Mouse (Mus musculus): ENCODE measurements around the gene Bhlha9.

Bhlha9 gene

DNA sequence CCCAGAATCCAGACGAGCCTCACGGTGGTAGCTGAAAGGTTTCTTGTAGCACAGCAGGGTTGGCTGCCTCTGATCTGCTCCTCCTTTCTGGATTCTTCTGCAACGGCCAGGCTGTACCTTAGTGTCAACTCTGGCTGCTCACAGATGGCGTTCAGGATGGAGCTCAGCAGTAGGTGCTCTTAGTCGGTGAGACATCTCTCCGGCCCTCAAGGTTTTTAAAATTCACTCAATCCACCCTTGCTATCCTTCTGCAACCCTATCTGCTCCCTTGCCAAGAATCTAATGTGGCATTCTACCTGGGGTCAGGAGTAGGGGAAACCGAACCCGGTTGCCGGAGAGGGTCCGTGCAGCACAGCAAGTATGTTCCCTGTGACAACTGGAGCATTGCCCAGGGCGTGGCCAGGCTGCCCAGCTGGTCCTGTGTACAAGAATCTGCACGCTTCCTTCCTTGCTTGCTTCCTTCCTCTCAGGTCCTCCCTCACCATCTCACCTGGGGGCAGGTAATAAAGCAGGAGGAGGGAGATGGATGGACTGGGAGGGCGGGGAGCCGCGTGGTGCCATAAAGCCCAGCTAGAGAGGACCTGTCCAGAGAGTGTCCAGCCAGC, at the start of gene Bhlha9:
Gene Bhlha9, plus strand, starts transcription at position 600 of the 605 bp plus-strand sequence.
- DNase-seq (ENCODE audit: extremely low spot score, low spot score) = no peak

DNA sequence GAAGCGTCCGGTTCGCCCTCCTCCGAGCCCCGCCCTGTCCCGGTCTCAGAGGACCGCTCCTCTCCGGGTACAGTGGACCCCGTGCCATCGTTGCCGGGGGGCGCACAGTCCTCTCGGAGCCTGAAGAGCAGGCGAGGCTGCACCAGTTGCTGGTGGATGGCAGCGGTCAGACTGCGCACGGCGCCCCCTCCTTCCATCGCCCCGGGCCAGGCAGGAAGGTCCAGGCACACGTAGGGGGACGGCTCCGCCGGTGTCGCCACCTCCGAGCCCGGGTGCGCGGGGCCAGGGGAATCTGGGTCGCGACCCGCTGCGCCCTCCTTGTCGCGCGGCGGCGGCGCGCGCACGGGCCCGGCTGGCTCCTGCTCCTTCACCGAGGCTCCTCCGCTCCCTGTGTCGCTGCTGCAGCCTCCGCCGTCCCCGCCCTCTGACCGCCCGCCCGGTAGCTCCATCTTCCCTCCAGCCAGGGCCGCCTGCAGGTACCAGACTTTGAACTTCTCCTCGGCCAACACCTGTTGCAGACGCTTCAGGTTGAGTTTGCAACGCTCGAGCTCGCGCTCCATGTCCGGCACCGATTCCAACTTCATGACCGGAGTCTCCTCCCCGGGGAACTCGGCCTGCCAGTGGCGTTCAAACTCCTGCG, 49.6 kb upstream of the Bhlha9 start:
- DNase-seq (ENCODE audit: extremely low spot score, low spot score) = peak; percentile 65

DNA sequence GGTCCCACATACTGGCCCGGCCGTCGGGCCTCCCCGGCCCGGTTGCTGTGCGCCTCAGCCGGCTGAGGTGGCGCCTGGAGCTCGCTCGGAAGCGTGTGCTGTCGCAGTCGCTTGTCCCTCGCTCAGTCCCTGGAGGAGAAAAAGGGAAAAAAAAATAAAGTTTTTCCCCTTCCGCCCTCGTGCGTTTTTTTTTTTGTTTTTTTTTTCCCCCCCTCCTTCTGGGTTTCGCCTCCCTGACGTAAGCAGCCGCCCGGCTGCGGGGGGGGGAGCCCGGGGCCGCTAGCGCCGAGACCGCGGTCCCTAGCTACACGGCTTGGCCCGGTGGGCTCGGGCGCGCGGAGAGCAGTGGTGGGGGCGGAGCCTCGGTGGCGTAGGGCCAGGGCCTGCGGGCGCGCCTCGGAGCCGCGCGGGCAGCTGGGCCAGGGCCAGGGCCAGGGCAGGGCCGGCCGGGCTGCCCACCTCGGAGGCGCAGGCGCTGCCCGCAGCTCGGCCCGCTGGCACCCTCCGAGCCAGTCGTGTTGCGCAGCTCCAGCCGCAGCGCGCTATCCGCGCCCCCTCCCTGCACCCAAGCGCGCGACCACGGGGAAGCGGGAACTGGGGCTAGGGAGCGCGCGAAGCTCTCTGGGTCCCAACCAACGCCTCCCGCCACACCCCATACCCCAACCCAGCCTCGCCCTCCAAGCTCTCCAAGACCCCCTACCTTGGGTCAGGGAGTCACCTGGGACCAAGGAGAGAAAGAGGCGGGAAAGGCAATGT, 48.9 kb upstream of the Bhlha9 start:
- peak; percentile 78 for DNase-seq (ENCODE audit: extremely low spot score, low spot score)

DNA sequence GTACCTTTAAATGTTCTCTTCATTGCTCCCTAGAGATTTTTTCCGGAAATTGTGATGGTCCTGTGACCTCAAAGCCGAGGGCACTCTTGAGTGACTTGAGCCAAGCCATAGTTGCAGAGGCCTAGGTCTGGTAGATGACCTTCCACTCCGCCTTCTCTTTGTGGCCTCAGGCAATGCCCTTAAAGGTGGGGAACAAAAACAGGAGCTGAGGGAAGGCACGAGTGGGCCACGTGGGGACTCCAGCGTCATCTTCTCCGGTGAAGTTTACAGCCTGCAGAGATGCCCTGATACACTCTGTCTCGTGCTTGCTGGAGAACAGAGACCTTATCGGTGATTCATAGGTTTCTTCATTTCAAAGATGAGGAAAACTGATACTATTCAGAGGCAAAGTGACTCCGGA, 48.2 kb upstream of the Bhlha9 start:
- DNase-seq (ENCODE audit: extremely low spot score, low spot score) = no peak

DNA sequence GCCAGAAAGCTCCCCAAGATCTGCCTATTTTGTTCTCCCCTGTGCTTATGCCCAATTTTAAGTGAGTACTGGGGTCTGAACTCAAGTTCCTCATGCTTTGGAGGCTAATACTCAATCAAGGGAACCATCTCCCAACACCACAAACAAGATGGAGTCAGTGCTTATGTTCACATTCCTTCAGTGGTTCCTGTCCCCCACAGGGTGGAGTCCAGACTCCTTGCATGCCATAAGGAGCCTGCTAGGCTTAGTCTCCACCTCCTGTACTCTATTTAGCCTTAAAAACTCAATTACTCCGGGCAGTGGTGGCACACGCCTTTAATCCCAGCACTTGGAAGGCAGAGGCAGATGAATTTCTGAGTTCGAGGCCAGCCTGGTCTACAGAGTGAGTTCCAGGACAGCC, 47.4 kb upstream of the Bhlha9 start:
- DNase-seq (ENCODE audit: extremely low spot score, low spot score) = no peak

DNA sequence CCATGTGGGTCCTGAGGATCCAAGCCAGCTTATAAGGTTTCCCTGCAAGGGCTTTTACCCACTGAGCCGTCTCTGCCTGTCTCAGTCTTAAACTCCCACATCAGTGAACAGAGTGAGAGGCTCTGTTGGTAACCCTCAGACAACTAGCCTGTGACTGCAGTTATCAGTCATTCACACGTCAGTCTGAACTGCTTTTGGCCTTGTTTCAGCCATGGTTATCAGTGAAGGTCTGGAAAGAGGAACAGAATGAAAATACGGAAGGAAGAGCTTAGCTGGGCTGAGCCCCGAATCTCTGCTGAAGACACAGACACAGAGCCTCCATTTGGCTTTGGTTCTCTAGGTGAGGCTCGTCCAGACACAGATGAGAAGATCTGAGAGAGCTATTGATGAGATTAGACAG, 43.7 kb upstream of the Bhlha9 start:
- DNase-seq (ENCODE audit: extremely low spot score, low spot score) = no peak

DNA sequence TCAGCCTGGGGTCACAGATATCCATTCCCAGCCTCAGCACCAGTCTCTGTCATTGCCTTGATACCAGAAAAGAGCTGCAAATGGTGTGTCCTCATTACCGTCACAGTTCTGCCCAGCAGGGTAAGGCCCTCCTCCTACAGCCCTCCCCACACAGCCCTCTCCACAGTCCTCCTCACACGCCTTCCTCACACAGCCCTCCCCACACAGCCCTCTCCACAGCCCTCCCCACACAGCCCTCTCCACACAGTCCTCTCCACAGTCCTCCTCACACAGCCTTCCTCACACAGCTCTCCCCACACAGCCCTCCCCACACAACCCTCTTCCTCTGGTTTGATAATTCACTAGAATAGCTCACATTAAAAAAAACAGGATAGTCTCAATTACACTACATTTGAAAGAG, 42.2 kb upstream of the Bhlha9 start:
- no peak for DNase-seq (ENCODE audit: extremely low spot score, low spot score)

DNA sequence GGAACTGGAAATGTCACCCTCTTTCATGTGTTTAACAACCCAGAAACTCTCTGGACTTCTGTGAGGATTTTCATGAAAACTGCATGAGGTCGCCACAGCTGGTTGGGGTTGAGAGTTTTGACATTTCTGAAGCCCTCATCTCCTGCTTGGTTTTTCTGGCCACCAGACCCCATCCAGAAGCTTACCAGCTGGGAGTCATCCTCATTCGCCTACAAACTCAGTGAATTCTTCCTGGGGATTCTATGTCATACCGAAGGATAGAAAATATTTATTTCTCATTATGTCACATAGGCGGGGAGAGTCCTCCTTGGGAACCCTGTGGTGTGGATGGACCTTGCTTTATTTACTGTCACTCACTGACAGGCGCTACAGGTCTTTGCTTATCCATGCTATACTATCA, 41.8 kb upstream of the Bhlha9 start:
- DNase-seq (ENCODE audit: extremely low spot score, low spot score) = no peak

DNA sequence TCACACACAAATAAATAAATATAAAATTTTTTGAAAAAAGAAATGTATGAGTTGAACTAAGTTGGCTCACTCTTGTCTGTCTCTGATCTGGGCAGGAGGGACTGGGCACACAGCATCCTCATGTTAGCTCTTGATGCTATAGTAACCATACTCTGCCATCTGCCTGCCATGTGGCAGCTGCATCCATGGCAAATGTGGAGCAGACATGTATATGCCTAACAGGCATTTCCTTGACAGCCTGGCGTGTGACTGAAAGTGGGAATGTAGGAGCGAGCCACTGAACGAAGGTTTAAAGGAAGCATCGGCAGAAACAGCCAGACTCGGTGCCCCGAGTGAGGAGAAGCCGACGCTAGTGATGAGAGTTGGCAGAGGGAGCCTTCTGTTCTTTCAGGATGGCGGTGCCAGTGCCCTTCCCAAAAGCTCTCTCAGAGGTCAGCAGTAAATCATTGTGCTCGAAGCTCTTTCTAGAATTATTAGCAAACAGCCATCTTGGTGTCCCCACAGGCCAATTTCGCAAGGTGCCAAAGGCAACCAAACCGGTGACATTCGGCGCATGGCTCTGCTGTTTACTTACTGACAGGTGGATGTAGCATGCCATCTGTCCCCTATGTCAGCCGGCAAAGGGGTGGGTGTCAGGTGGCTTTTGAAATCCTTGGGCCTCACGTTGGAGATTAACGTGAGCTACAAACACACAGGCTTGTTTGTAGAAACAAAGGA, 32.8 kb upstream of the Bhlha9 start:
- no peak for DNase-seq (ENCODE audit: extremely low spot score, low spot score)

DNA sequence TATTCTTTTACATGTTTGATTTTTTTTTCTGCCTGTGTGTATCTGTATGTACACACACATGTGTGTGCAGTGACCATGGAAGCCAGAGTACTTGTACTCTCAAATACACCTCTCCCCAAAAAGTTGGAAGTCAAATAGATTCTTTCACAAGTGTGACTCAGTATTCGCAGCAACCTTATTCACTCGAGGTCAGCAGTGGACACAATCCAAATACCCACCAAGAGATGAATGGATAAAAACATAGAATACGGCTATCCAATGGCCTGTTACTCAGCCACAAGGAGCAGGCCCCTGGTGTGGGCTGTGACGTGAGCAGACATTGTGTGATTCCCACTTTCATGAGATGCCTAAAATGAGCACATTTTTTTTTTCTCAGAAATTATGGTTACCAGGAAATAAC, 32.0 kb upstream of the Bhlha9 start:
- no peak for DNase-seq (ENCODE audit: extremely low spot score, low spot score)

DNA sequence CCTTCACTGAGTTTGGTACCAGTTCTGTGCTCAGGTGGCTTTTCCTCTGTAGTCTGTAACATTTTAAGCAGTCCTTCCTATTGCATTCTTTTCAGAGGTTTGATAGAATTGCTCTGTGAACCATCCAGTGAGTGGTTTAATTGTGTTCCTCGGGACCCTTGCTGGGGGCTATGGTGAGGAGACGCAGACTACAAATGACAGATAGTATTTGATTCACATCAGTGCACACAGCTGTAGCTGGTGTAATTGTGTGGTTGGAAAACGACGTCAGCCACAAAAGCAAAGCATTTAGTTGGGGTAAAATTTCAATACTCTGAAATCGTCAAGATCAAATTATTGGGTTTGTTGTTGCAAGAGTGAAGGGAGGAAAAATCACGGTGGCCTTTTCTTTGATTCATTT, 28.0 kb upstream of the Bhlha9 start:
- DNase-seq (ENCODE audit: extremely low spot score, low spot score) = no peak

DNA sequence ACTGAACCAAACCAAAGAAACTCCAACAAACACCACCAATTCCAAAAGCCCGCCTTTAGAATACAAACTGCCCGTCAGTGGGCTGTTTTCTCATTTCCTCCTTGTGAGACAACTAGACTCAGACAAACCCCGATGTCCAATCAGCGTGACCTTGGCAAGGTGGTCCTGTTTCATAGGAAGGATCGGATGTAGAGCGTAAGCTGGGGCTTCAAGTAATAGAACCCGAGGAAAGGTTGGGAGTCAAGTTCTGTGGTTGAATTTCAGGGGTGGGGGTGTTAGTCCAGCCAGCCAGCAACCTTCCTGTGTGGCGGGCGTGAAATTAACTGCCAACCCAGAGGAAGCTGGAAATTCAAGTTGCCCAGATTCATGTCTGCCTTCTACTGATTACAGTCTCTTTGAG, 27.2 kb upstream of the Bhlha9 start:
- DNase-seq (ENCODE audit: extremely low spot score, low spot score) = no peak

DNA sequence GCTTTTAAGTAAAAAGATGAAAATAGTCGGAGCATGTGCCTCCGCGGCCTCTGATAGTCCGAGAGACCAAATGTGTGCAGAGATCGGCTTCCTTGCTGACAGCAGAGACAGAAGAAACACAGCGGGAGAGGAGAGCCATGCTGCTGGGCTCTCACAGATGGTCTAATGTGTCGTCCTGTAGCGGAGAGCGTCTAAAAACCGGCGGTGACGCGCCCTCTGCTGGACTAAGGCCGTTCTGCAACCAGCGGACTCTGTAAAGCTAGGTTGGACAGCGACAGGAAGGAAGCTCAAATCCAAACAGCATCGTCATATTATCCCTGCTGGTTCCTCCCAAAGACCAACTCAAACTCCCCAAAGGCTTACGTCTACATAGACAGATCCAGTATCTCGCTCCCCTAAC, 26.3 kb upstream of the Bhlha9 start:
- peak; percentile 93 for DNase-seq (ENCODE audit: extremely low spot score, low spot score)

DNA sequence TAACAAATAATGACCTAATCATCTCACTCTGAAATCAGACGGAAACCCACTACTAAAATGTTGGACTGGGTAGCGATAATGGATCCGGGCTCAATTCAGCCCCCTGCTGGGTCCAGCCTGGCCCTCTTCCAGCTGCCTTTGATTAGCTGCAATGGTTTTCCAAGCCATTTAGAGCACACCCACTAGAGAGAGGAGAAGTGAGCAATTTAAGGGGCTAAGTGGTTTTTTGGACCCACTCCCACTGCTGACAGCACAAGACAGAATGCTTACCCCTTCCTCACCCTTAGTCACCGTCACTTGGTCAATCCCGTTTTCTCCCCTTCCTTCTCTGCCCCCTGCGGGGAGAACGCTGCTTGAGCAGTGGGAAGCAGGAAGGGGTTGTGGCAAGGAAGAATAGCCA, 25.2 kb upstream of the Bhlha9 start:
- DNase-seq (ENCODE audit: extremely low spot score, low spot score) = no peak

DNA sequence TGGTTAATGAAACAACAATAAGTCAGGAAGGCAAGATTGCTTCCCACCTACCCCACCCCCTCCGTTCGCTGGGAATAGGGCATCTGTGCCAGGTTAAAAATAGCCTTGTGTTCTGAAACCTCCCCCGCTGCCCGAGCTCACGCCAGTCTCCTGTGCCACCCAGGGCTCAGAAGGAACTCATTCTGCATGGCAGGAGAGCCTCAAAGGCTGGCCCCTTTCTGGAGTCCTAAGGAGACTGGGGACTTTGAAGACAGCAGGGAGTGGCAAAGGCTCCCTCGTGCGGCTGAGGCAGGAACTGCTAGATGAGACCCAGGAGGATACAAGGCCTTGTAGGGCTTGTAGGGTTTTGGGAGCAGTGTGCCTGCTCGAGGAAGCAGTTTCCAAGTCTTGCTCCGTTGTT, 24.8 kb upstream of the Bhlha9 start:
- DNase-seq (ENCODE audit: extremely low spot score, low spot score) = peak; percentile 87

DNA sequence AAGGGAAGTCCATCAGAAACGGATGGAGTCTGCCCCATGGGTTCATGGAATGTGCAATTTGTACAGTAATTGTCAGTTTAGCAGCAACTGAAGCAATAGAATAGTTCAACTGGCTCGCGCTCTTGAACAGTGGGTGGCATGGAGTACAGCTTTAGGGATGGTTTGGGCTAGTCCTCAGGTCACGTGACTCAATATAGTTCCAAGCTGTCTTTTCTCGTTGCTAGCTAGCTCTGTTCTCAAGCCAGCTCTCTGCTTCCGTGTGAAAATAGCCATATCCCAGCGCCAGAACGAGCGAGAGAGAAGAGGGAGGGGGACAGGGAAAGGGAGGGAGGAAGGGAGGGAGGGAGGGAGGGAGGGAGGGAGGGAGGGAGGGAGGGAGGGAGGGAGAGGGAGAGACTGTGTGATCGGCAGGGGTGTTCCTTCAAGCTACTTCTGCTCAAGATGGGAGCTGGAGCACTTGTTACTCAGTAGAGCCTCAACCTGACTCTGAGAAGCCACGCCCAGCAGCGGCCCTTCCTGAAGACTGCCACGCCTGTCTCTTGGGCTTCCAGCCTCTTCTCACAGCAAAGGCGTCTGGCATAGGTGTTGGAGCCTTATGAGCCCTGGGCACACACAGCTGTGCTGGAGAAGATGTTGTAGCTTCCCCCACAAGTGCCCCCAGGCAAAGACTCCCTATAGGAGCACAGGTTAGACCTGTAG, 21.3 kb upstream of the Bhlha9 start:
- no peak for DNase-seq (ENCODE audit: extremely low spot score, low spot score)

DNA sequence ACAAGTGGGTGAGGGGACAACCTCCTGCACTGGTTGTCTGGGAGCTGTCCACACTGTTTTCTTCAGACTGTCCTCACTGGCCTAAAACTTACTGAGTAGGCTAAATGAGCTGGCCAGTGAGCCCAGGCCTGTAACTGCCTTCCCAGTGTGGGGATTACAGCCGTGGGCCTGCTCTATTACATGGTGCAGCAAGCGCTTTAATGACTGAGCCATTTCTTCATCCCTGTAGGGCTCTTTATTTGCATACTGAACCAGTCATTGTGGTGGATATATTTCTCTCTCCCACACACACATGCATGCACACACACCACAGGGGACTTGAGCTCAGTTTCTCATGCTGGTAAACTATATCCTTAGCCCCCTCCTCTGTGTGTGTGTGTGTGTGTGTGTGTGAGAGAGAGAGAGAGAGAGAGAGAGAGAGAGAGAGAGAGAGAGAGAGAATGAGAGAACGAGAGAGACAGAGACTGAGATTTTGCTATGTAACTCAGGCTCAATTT, 19.4 kb upstream of the Bhlha9 start:
- no peak for DNase-seq (ENCODE audit: extremely low spot score, low spot score)

DNA sequence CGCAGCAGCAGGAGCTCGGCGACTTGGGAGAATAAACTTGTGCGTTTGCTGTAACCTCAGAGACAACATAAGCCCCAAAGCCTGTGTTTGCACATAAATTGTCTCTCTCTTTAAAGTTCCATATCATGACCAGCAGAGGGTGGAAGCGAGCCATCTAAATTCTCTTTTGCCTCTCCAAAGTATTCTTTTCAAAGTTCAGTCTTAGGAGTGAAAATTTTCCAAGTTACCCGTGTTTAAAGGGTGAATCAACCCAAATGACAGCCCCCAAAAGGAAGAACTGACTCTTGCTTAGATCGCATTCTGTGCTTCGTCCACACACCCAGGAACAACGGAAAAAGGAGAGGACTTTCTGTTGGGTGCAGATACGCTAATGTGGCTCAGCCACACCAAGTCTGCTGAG, 17.2 kb upstream of the Bhlha9 start:
- DNase-seq (ENCODE audit: extremely low spot score, low spot score) = peak; percentile 45

DNA sequence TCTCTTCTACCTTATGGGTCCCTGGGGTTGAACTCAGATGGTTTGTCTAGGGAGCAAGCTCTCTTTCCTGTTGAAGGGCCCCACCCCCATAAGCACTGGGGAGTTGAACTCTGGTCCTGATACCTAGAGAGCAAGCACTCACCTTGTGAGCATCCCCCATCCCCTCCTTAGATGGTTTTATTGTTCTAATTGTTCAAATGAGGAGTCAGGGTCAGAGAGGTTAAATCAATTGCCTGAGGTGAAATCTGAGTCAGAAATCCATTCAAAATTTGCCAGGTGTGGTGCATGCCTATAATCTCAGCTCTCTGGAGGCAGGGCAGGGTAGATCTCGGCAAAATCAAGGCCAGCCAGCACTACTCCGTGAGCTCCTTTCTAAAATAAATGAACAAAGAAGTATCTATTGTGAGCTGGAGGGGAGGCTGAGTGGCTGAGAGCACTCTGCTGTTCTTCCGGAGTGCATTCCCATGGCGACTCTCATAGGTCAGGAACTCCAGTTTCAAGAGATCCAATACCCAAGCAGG, 14.8 kb upstream of the Bhlha9 start:
- no peak for DNase-seq (ENCODE audit: extremely low spot score, low spot score)

DNA sequence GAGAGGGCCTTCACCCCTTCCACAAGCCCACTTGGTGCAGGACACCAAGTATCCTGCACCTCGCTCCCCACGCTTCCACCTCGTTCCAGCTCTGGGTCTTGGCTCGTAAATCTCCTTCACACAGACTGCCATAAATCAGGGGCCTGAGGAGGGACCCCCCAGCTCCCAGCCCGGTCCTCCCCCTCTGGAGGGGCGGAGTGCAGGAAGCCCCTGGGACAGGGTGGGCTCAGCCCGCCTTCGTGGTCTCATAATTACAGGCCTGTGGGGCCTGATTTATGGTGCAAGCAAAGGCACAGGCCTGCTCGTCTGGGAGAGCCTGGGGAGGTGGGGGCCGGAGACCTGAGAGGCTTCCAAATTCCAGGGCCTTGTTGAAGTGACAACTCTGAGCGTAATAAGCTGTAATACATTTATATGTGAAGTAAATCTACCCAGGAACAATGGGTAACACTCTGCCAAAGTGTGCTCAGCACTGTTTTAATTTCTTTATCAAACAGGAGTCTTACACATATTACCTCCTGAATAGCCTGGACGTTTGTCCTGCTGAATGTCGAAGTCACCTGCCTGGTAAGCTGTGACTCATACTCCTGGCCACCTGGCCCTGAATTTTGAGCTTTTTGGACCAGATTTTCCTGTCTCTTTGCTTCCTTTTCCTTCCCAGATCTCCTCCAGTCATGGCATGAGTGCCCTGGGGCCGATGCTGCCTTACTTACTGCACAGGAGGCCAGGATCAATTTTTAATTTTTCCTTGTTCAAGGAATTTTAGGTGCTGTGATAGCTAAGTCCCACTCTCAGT, 12.9 kb upstream of the Bhlha9 start:
- DNase-seq (ENCODE audit: extremely low spot score, low spot score) = peak; percentile 46

Data from neural tube, embryonic 10.5 days (tissue).